Mouse (Mus musculus) splenic B cell, adult 2 months (primary cell): Measurements from ENCODE around the gene Lingo4.

Experiments used
- DNase-seq: peaks from one replicate; pipeline ENCODE4 v3.0.0-alpha.2; 2011; ENCODE audit warnings: low read depth, low spot score
- H3K27me3 ChIP-seq: 2 replicates; pipeline ENCODE4 v1.6.1; 2012; ENCODE audit warnings: mild to moderate bottlenecking, low read length, moderate library complexity, mixed read lengths; ENCODE audit not compliant: control insufficient read depth, poor library complexity, insufficient read depth, severe bottlenecking
- H3K36me3 ChIP-seq: 2 replicates; pipeline ENCODE4 v1.6.1; 2012; ENCODE audit warnings: mild to moderate bottlenecking, low read length, moderate library complexity, mixed read lengths; ENCODE audit not compliant: control insufficient read depth, poor library complexity, insufficient read depth, severe bottlenecking

The Lingo4 gene

DNA sequence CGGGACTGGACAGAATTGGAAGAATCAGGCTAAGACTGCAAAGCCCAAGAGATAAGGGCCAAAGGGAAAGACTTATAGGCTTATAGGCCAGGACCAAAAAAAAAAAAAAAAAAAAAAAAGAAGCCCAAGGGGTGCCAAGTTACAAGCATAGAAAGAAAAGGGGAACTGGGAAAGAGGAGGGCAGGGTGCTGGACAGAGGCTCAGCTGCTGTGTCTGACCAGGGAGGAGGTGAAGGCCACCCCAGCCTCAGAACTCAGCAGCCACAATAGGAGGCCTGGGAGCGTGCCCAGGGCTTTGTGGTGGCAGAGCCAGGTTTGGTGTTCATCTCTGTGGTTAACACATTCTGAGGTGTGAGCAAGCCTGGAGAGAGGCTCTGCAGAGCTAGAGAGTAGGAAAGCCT, 23.2 kb upstream of the Lingo4 start:
- Histone ChIP-seq H3K36me3 (no peaks in the 10 kb centered on the region), H3K27me3 (no peaks in the 10 kb centered on the region)
- no peak for DNase-seq

DNA sequence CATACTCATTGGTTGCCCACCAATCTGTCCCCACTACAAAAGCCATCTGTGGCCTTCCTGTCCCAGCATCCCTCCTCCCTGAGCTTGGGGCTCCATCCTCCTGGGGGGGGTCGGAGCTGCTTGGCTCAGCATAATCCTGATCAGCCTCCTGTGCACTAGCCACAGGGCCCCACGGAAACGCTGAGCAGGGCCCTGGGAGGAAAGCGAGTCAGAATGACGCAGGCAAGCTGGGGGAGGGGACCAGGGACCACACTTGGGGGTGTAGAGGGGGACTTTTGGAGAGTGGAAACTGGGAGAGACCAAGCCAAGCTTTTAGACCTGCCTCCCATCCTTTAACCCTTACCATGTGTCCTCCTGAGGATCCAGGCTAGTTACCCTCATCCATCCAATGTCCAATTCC, 22.5 kb upstream of the Lingo4 start:
- no peaks in the 10 kb centered on the region for H3K27me3 ChIP-seq
- H3K36me3 ChIP-seq, result no peaks in the 10 kb centered on the region
- DNase-seq, result no peak

GRCm38 (mm10) chr3:94377028-94377923, 21.0 kb upstream of the Lingo4 start:
- Histone ChIP-seq H3K27me3 (no peaks in the 10 kb centered on the region), H3K36me3 (no peaks in the 10 kb centered on the region)
- DNase-seq, result no peak

DNA sequence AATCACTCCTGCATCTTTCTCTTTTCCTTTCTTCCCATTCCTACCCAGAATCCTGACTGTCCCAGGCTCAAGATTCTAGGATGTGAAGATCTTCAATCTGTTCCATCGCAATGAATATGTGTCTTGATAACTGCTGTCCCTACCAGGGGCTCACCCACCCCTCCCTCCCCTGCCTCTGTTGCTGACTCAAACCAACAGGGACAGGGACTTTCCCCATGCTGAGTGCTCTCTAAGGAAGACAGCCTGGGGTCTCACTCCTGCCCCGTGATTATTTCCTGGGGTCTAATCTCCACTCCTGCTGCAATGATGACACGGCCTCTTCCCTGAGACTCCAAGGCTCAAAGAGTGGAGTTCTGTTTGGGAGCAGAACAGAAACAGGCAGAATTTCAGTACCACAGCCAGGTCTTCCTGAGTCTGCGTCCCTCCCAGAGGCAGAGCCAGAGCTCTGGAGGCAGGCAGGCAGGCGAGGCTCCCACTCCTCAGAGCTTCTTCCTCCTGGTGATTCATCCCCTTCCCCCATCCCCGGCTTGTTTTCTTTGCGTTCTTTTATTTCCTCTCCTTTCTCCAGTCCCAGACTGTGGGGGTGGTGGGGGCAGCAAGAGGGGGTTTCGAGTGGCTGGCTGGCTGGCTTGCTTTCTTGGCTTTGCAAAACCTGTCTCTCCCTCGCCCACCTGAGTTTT, 18.3 kb upstream of the Lingo4 start:
- DNase-seq, result no peak
- Histone ChIP-seq H3K27me3 (no peaks in the 10 kb centered on the region), H3K36me3 (no peaks in the 10 kb centered on the region)

- H3K36me3 ChIP-seq, result no peaks in the 10 kb centered on the region
- no peaks in the 10 kb centered on the region for H3K27me3 ChIP-seq
- no peak for DNase-seq
These were observed 16.0 kb upstream of the Lingo4 start for GRCm38 (mm10) chr3:94382308-94382707.

DNA sequence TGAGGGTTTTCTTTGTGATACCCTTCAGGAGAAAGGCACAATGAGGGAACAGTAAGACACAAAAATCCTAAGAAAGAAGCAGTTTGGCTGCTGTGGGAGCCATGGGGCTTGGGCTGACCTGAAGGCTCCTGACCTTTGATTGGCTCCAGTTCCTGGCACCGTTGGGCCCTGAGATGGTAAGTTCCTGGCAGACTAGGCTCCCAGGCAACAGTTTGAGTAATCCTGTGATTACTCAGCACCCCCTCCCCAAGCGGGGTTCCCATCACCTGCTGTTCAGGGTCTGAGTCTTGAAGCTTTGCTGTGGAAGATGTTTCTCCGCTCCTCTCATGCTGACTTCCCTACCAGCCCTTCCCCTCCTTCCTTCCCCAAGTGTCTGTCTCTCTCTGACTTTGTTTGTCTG, 14.8 kb upstream of the Lingo4 start:
- H3K36me3 ChIP-seq, result no peaks in the 10 kb centered on the region
- H3K27me3 ChIP-seq, result no peaks in the 10 kb centered on the region
- no peak for DNase-seq

DNA sequence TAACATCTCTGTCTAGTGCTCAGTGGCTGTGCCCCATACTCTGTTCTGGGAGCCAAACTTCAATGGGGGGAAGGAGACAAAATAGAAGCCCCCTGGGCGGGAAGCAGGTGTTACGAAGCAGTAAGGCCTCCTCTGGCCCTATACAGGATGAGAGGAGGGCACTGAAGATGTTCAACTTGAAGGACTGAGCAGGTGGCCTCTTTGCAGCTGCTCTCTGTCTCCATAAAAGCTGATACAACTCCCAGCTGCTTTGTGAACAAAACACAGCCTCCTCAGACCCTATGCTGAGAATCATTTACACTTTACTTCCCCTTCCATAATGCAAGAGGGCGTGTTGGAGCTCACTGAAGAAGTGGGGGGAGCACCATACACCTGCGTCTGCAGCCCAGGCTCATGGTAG, 11.6 kb upstream of the Lingo4 start:
- H3K27me3 ChIP-seq, result no peaks in the 10 kb centered on the region
- DNase-seq, result no peak
- no peaks in the 10 kb centered on the region for H3K36me3 ChIP-seq

GRCm38 (mm10) chr3:94387391-94387790, 10.9 kb upstream of the Lingo4 start:
- DNase-seq, result no peak
- Histone ChIP-seq H3K27me3 (no peaks in the 10 kb centered on the region), H3K36me3 (no peaks in the 10 kb centered on the region)

DNA sequence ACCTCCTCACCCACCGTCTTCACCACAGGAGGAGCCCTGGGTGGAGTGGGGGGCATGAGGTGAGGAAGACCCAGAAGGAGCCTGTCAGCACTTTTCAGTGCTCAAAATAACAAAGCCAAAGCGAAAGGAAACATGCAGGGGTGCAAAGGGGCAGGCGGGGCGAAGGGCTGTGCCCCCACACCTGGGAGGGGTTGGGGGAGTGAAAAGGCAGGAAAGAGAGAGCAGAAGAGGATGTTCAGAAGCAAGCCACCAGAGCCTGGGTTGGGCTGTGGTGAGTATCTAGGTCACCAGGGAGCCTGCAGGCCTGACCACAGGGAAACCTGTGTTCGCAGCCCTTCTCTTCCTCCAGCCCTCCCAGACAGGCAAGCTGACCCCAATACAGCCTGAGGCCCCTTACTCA, 10.3 kb upstream of the Lingo4 start:
- no peaks in the 10 kb centered on the region for H3K36me3 ChIP-seq
- DNase-seq, result no peak
- no peaks in the 10 kb centered on the region for H3K27me3 ChIP-seq

DNA sequence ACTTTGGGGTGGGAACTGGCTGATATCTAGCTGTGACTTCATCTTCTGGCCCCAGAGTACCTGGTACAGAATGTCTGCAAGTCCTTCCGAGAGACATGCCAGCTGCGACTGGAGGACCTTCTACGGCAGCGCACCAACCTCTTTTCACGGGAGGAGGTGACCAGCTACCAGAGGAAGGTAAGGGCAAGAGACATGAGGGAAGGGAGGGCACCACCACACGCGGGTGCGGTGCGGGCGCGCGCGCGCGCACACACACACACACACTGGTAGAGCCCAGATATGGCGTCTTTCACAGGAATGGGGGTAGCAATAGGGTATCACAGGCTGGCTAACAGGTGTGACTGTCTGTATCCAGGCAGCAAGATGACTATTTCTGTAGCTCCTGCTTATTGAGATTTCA, 8.9 kb upstream of the Lingo4 start:
- DNase-seq, result no peak
- Histone ChIP-seq H3K36me3 (no peaks in the 10 kb centered on the region), H3K27me3 (no peaks in the 10 kb centered on the region)

GRCm38 (mm10) chr3:94391001-94391400, 7.3 kb upstream of the Lingo4 start:
- no peak for DNase-seq
- no peaks in the 10 kb centered on the region for H3K36me3 ChIP-seq

DNA sequence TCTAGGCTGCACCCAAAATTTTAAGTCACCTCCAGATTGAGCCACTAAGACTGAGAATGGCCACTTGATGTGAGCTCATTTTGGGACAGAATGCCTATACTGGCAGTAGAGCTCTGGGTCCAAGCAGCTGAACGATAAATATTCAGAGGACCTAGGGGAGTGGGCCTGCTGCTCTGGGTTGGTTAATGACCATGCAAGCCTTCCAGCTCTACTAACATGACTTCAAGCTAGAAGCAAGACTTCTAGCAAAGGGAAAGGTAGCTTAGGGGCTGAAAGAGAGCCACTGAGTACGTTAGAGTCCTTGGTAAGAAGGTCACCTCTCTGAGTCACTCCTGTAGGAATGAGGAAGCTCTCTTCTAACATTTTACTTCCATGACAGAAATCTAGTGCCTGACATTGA, 6.2 kb upstream of the Lingo4 start:
- DNase-seq, result no peak
- no peaks in the 10 kb centered on the region for H3K36me3 ChIP-seq
- no peaks in the 10 kb centered on the region for H3K27me3 ChIP-seq

More at GRCm38 (mm10) chr3:94391001-94391400, 7.3 kb upstream of the Lingo4 start:
- H3K27me3 ChIP-seq, result no peaks in the 10 kb centered on the region

GRCm38 (mm10) chr3:94393049-94393448, 5.3 kb upstream of the Lingo4 start:
- no peaks in the 10 kb centered on the region for H3K36me3 ChIP-seq

DNA sequence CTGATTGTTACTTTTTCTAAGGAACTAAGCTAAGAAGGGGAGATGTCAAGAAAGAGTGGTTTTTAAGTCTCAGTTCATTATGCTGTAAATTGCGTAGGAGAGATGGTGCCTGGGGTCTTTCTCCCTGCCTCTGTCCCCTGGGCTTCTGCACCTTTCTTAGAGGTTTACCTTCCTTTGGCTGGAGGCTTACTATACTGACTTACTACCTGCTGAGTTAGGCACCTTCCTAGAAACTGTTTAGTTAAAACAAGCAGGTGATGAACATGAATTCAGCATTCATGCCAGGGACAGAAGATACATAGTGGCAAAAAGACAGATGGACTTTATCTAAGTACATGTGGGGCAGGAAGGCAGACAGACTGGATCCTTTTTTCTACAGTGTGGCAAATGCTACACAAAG, 2.0 kb upstream of the Lingo4 start:
- no peaks in the 10 kb centered on the region for H3K27me3 ChIP-seq
- no peak for DNase-seq
- no peaks in the 10 kb centered on the region for H3K36me3 ChIP-seq

More at GRCm38 (mm10) chr3:94393049-94393448, 5.3 kb upstream of the Lingo4 start:
- H3K27me3 ChIP-seq, result no peaks in the 10 kb centered on the region
- no peak for DNase-seq

DNA sequence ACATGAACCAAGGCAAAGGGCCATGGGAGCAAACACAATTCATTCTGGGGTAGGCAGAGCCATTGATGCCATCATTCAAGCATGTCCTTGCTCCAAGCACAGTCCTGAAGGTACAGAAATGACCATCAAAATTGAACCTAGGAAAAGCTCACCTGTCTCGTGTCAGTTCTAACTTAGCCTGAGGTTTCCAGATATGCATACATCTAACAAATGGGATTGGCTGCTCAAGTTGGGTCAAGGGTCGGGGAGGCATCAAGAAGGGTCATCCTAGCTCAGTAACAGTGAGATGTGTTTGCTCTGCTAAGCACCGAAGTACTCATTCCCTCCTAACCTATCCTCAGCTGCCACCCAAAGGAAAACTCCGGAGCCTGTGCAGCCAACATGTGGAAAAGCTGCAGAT, 1.5 kb upstream of the Lingo4 start:
- H3K36me3 ChIP-seq, result no peaks in the 10 kb centered on the region
- no peak for DNase-seq
- no peaks in the 10 kb centered on the region for H3K27me3 ChIP-seq
